Mouse (Mus musculus): ENCODE data around the gene Brd7. TPM values are rescaled to one million over a fixed set of nuclear protein-coding genes. Genes with fewer than 3 reads are reported as not detected.
A peak's percentile ranks its signal among the peaks of the same experiment; 100 is the strongest.

Brd7 gene
- 100 to 1,000 TPM in 23 of 26 experiments, 10 to 100 TPM in 3; 77.0 to 198 (median 139) TPM for total RNA-seq (2018; cell fraction: chromatin; rRNA removed)
- total RNA-seq (2018; cell fraction: cytosol; rRNA removed): 10 to 100 TPM; 52.3 to 97.6 (median 76.4) TPM
- 100 to 1,000 TPM in 3 of 26 experiments, 10 to 100 TPM in 23; 56.0 to 157 (median 71.1) TPM for total RNA-seq (2018; cell fraction: nucleus; rRNA removed)
- 70.3 to 154 TPM (median 78.5 TPM) in 3 replicates for polyA plus RNA-seq (2018)

- Histone ChIP-seq H3K79me2 (ENCODE audit: inconsistent target) (peaks cover 41% of the 10 kb centered on the region), H3K4me3 (ENCODE audit: inconsistent target) (peak within 1 kb of the TSS; percentile 96), H3K36me3 (ENCODE audit: inconsistent target) (peaks cover 25% of the 10 kb centered on the region), H3K27ac (peak within 1 kb of the TSS; percentile 71)
- 1% methylated on average over 75 of the region's 91 CpGs for WGBS (ENCODE audit: missing documents)
Measured at GRCm38 (mm10) chr8:88361708-88362428, at the start of gene Brd7. Gene Brd7 (minus strand): TSS chr8:88362194.

- WGBS (ENCODE audit: missing documents): 92% methylated on average over 6 of the region's 6 CpGs
- no peaks in the 10 kb centered on the region for H3K79me2 ChIP-seq (ENCODE audit: inconsistent target)
- H3K4me3 ChIP-seq (ENCODE audit: inconsistent target): no peak overlapping the region
- H3K36me3 ChIP-seq (ENCODE audit: inconsistent target): no peaks in the 10 kb centered on the region
- H3K27ac ChIP-seq: no peak overlapping the region
Measured at GRCm38 (mm10) chr8:88411461-88411860, 49.5 kb upstream of the Brd7 start.

- Histone ChIP-seq H3K79me2 (ENCODE audit: inconsistent target) (no peaks in the 10 kb centered on the region), H3K27ac (no peak overlapping the region), H3K36me3 (ENCODE audit: inconsistent target) (no peaks in the 10 kb centered on the region), H3K4me3 (ENCODE audit: inconsistent target) (no peak overlapping the region)
- 75% methylated on average over 11 of the region's 11 CpGs for WGBS (ENCODE audit: missing documents)
Measured at GRCm38 (mm10) chr8:88409401-88409940, 47.5 kb upstream of the Brd7 start.

GRCm38 (mm10) chr8:88407716-88408115 is 45.7 kb upstream of the Brd7 start:
- WGBS (ENCODE audit: missing documents): 95% methylated on average over 6 of the region's 6 CpGs
- no peak overlapping the region for H3K27ac ChIP-seq
- no peaks in the 10 kb centered on the region for H3K79me2 ChIP-seq (ENCODE audit: inconsistent target)
- H3K36me3 ChIP-seq (ENCODE audit: inconsistent target): no peaks in the 10 kb centered on the region
- H3K4me3 ChIP-seq (ENCODE audit: inconsistent target): no peak overlapping the region

- H3K4me3 ChIP-seq (ENCODE audit: inconsistent target): no peak overlapping the region
- WGBS (ENCODE audit: missing documents): 95% methylated on average over 4 of the region's 4 CpGs
- H3K36me3 ChIP-seq (ENCODE audit: inconsistent target): no peaks in the 10 kb centered on the region
- no peaks in the 10 kb centered on the region for H3K79me2 ChIP-seq (ENCODE audit: inconsistent target)
- H3K27ac ChIP-seq: no peak overlapping the region
Measured at GRCm38 (mm10) chr8:88398060-88398459, 36.1 kb upstream of the Brd7 start.

GRCm38 (mm10) chr8:88393298-88393697 is 31.3 kb upstream of the Brd7 start:
- H3K79me2 ChIP-seq (ENCODE audit: inconsistent target): no peaks in the 10 kb centered on the region
- no peak overlapping the region for H3K4me3 ChIP-seq (ENCODE audit: inconsistent target)
- 83% methylated on average over 3 of the region's 3 CpGs for WGBS (ENCODE audit: missing documents)
- no peak overlapping the region for H3K27ac ChIP-seq
- no peaks in the 10 kb centered on the region for H3K36me3 ChIP-seq (ENCODE audit: inconsistent target)

- 88% methylated on average over 1 of the region's 1 CpGs for WGBS (ENCODE audit: missing documents)
- no peak overlapping the region for H3K4me3 ChIP-seq (ENCODE audit: inconsistent target)
Measured at GRCm38 (mm10) chr8:88390749-88391148, 28.8 kb upstream of the Brd7 start.

GRCm38 (mm10) chr8:88388691-88389239 is 26.8 kb upstream of the Brd7 start:
- Histone ChIP-seq H3K79me2 (ENCODE audit: inconsistent target) (no peaks in the 10 kb centered on the region), H3K4me3 (ENCODE audit: inconsistent target) (no peak overlapping the region), H3K27ac (no peak overlapping the region), H3K36me3 (ENCODE audit: inconsistent target) (no peaks in the 10 kb centered on the region)
- 76% methylated on average over 7 of the region's 7 CpGs for WGBS (ENCODE audit: missing documents)

More at GRCm38 (mm10) chr8:88390749-88391148, 28.8 kb upstream of the Brd7 start:
- Histone ChIP-seq H3K27ac (no peak overlapping the region), H3K36me3 (ENCODE audit: inconsistent target) (no peaks in the 10 kb centered on the region), H3K79me2 (ENCODE audit: inconsistent target) (no peaks in the 10 kb centered on the region)

GRCm38 (mm10) chr8:88387874-88388273 is 25.9 kb upstream of the Brd7 start:
- H3K27ac ChIP-seq: no peak overlapping the region
- no peaks in the 10 kb centered on the region for H3K36me3 ChIP-seq (ENCODE audit: inconsistent target)
- WGBS (ENCODE audit: missing documents): 90% methylated on average over 8 of the region's 8 CpGs
- H3K4me3 ChIP-seq (ENCODE audit: inconsistent target): no peak overlapping the region
- no peaks in the 10 kb centered on the region for H3K79me2 ChIP-seq (ENCODE audit: inconsistent target)

- WGBS (ENCODE audit: missing documents): 100% methylated on average over 2 of the region's 2 CpGs
- Histone ChIP-seq H3K27ac (no peak overlapping the region), H3K79me2 (ENCODE audit: inconsistent target) (no peaks in the 10 kb centered on the region), H3K36me3 (ENCODE audit: inconsistent target) (no peaks in the 10 kb centered on the region), H3K4me3 (ENCODE audit: inconsistent target) (no peak overlapping the region)
Measured at GRCm38 (mm10) chr8:88383164-88383556, 21.2 kb upstream of the Brd7 start.

GRCm38 (mm10) chr8:88382311-88383163 is 20.5 kb upstream of the Brd7 start:
- H3K27ac ChIP-seq: no peak overlapping the region
- H3K4me3 ChIP-seq (ENCODE audit: inconsistent target): no peak overlapping the region
- no peaks in the 10 kb centered on the region for H3K79me2 ChIP-seq (ENCODE audit: inconsistent target)
- WGBS (ENCODE audit: missing documents): 96% methylated on average over 30 of the region's 31 CpGs
- no peaks in the 10 kb centered on the region for H3K36me3 ChIP-seq (ENCODE audit: inconsistent target)

- no peak overlapping the region for H3K4me3 ChIP-seq (ENCODE audit: inconsistent target)
- 8% methylated on average over 7 of the region's 7 CpGs for WGBS (ENCODE audit: missing documents)
- H3K27ac ChIP-seq: no peak overlapping the region
- H3K36me3 ChIP-seq (ENCODE audit: inconsistent target): no peaks in the 10 kb centered on the region
- H3K79me2 ChIP-seq (ENCODE audit: inconsistent target): no peaks in the 10 kb centered on the region
Measured at GRCm38 (mm10) chr8:88380497-88380896, 18.5 kb upstream of the Brd7 start.

- WGBS (ENCODE audit: missing documents): 67% methylated on average over 19 of the region's 19 CpGs
- Histone ChIP-seq H3K4me3 (ENCODE audit: inconsistent target) (no peak overlapping the region), H3K79me2 (ENCODE audit: inconsistent target) (no peaks in the 10 kb centered on the region), H3K27ac (no peak overlapping the region), H3K36me3 (ENCODE audit: inconsistent target) (no peaks in the 10 kb centered on the region)
Measured at GRCm38 (mm10) chr8:88376836-88377582, 15.0 kb upstream of the Brd7 start.

GRCm38 (mm10) chr8:88371522-88371921 is 9.5 kb upstream of the Brd7 start:
- H3K79me2 ChIP-seq (ENCODE audit: inconsistent target): no peaks in the 10 kb centered on the region
- 47% methylated on average over 2 of the region's 2 CpGs for WGBS (ENCODE audit: missing documents)
- H3K4me3 ChIP-seq (ENCODE audit: inconsistent target): no peak overlapping the region
- H3K36me3 ChIP-seq (ENCODE audit: inconsistent target): no peaks in the 10 kb centered on the region
- H3K27ac ChIP-seq: no peak overlapping the region
